Mouse (Mus musculus): Measurements from ENCODE around the gene Tmem150c.

GRCm38 (mm10) chr5:100067579-100067978 is 92.0 kb downstream of the Tmem150c start:
- TF ChIP-seq CTCF (IDR thresholded peaks at IDR 0.05; ENCODE audit: low read depth, low read length) (no peak), POLR2AphosphoS5 (IDR thresholded peaks at IDR 0.05; ENCODE audit: insufficient replicate concordance, low read depth, low read length) (no peak), GATA1 (IDR thresholded peaks at IDR 0.05; ENCODE audit: borderline replicate concordance, low read length) (no peak), TAL1 (conservative IDR thresholded peaks at IDR 0.05; ENCODE audit: low read depth, low read length) (no peak), GATA2 (IDR thresholded peaks at IDR 0.05; ENCODE audit: borderline replicate concordance, low read depth, low read length) (no peak)

Measured in G1E (cell line).